Mouse (Mus musculus) cerebellum, adult 11 months (tissue): ENCODE results near the gene Npdc1.
A peak's percentile ranks its signal among the peaks of the same experiment; 100 is the strongest.

Source experiments
- DNase-seq: peaks from one replicate; pipeline ENCODE4 v3.0.0; 2022

The Npdc1 gene

DNA sequence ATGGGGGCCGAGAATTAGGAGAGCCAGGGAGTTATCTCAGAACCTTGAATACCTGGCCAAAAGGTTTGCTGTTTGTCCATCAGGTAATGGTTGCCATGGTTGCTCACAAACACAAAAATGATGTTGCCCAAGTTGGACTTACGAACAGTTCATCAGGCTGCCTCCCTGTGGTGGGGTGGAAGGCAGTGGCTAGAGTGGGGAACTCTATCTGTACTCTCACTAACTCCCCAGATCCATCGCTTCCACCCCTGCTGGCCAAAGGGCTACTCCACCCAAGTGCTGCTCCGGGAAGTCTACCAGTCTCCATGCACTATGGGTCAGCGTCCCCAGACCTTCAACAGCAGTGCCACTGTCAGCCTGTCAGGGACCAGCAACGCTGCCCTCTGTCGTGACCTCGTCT, at the start of gene Npdc1:
Gene Npdc1 (plus strand): TSS at position 301 of the 400 bp plus-strand sequence.
- DNase-seq, result no peak

DNA sequence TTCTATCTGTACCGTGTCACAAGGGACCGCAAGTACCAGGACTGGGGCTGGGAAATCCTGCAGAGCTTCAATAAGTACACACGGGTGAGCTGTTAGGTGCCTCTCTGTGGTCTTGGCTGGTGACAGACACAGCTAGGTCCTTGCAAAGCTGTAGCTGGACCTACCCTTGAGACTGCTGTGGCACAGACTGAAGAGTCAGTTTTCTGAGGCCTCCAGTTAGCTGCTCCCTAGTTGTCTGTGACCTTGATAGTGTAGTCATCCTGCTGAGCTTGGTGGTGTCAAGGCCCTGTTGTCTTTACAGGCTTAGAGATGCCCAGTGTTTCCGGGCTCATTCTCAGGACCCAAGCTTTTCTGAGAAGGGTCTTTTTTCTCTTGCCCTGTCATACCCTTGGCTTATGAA, 49.7 kb upstream of the Npdc1 start:
- no peak for DNase-seq

DNA sequence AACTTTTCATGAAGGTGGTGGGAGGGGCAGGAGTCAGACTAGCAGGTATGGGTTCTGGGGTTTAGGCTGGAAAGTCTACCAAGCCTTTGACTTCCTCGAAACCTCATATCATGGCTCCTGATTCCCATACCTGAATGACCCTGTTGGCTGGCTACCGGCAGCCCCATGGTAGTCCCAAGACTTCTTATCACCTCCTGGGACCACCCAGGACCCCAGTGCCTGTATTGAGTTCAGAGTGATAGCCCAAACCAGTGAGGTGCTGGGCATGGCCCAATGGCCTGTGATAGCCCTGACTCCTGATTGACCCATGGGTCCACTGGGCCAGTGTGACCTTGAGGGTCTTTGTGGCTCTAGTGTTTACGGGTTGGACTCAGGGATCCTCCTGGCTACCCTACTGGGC, 48.5 kb upstream of the Npdc1 start:
- no peak for DNase-seq

DNA sequence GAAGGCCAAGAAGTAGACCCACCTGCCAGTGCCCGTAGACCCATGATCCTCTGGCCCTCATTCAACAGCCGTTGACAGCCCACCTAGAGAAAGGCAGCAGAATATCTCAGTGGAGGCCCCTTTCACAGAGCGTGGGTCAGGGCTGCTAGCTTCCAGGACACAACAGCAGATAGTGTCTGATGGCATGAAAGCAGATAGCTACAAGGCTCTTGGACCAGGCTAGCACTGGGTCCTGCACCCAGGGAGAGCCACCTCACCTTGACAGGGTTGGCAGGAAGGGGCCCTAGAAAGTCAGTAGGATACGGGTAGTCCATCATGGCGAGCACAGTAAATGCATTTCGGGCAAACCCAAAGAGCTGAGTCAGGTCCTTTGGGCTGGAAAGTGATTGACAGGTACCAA, 44.9 kb upstream of the Npdc1 start:
- DNase-seq, result no peak

- DNase-seq, result no peak
Observed at GRCm38 (mm10) chr2:25355419-25356066, 43.6 kb upstream of the Npdc1 start.

- peak; percentile 78 for DNase-seq
Observed at GRCm38 (mm10) chr2:25356208-25357079, 42.7 kb upstream of the Npdc1 start, which contains the start of gene Dpp7. TSS of gene Dpp7 (minus strand) at chr2:25356359.

DNA sequence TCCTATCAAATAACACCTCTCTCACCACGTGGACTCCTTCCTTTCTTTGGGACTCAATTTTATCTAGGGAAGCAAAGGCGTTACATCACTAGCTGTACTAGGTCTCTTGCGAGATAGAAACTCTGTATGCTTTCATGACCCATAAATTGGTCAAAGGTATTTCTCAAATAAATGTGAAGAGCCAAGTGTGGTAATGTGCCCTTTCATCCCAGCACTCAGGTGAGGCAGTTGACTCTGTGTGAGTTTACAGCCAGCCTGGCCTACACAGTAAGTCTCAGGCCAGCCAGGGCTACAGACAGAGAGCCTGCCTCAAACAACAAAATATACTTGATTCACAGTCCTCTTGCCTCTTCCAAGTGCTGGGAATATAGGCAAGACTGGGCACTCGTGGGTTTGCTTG, 39.3 kb upstream of the Npdc1 start:
- DNase-seq, result no peak

DNA sequence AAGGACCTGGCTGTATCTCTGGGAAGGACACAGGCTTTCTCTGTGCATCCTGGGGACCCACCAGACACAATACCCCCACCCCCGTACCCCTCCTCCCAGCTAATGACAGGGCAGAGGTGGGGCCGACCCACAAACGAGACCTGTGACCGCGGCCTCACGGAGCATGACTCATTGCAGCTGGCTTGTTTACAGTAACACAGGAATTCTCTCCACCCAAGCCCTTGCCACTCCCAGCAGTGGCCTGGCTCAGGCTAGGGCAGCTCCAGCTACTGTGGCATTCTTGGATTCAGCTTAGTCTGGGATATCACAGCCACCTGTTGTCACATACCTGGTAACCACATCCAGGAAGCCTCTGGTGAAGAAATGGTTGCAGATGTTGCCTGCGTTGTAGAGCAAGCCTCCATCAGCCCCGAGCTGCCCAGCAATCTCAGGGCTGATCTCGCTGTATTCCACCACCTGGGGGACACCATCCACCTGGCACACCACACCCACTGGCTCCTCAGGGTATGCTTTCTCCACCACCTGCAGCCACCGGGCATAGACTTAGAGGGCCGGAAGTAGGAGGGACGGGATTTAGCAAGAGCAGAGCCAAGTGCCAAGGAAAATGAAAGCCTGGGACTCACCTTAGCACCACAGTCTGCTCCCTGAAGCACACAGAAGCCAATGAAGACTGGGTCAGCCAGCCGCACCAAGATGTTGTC, 35.5 kb upstream of the Npdc1 start:
- DNase-seq, result no peak

- DNase-seq, result no peak
Observed at GRCm38 (mm10) chr2:25364313-25364712, 34.8 kb upstream of the Npdc1 start.

DNA sequence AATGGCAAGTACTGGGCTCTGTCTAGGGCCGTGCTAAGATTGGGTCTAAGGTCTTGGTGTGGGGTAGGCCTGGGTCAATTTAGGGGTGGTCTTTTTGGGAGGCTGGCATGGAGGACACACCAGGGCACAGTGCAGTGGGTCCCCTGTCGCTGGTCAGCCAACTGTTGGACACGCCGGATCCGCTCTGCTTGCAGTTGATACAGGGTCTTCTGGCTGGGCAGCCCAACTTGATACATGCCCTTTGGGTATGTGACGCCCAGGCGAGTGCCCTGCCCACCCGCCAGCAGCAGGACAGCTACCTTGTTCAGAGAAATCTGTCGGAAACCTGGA, 34.4 kb upstream of the Npdc1 start:
- DNase-seq, result no peak

DNA sequence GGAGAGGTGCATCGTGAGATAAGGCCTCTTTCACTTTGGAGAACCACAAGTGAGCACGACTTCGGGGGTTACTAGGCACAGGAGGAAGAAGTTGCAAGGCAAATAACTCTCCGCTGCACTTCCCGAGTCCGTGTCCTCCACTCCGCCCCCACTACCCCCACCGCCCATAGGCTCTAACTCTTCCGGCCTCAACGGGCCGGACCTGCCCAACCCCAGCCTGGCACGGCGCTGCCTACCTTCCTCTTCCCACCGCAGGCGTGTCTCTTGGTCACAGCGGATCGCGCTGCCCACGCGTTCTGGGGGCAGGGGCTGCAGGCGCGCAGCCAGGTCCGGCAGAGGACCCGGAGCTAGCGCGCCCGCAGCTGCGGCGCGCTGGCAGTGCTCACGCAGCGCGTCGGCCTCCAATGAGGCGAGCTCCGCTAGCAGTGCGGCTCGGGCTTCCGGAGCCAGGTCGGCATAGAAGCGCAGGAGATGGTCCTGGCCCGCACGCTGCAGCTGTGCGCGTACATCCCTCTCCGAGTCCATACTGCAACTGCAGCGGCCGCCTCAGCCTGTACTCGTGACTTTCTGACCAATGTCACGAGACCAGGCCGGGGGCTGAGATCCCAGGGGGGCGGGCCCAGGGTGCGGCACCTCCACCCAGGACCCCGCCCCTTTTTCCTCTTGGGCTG, 33.9 kb upstream of the Npdc1 start, which contains the start of gene Uap1l1:
Gene Uap1l1 (minus strand): TSS at position 592 of the 671 bp plus-strand sequence.
- DNase-seq, result peak; percentile 55

DNA sequence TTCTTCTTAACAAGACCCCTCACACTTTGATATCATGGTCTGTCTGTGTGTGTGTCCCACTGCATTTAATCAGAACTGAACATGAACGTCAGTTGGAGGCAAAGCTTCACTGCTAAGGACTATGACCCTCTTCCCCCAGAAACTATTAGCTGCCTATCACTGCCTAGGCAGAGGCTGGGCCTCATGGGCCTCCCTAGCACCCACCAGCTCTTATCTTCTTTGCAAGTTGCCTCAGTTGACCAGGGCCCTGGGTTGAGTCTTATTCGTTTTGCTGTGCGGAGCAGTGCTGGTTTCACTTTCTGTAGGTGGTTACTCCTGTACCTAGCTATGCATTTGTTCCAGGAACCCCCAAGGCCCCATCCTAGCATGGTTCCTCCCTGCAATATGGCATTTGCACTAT, 29.2 kb upstream of the Npdc1 start:
- DNase-seq, result no peak

GRCm38 (mm10) chr2:25371764-25372643, 27.1 kb upstream of the Npdc1 start, which contains the start of gene Sapcd2:
TSS of gene Sapcd2 (plus strand) at chr2:25372321.
- peak; percentile 81 for DNase-seq

GRCm38 (mm10) chr2:25372644-25373391, 26.3 kb upstream of the Npdc1 start:
- DNase-seq, result no peak

DNA sequence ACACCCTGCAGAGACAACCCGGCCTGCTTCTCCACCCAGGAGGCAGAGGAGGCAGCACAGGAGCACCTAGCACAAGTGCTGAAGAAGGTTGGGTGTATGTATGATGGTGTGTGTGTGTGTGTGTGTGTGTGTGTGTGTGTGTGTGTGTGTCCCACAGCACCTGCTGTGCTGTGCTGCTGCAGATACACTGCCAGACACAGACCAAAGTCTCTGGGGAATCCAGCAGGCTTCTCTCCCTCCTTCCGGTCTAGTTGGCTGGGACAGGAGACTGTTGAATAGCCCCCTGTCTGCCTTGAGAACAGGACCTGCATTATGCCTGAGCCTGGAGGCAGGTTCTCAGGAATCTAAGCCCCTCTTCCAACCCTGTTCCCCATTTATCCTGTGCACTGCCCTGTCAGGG, 25.7 kb upstream of the Npdc1 start:
- DNase-seq, result no peak

- DNase-seq, result peak; percentile 56
Observed at GRCm38 (mm10) chr2:25376589-25376988, 22.6 kb upstream of the Npdc1 start.

- DNase-seq, result no peak
Observed at GRCm38 (mm10) chr2:25384492-25384891, 14.7 kb upstream of the Npdc1 start.

DNA sequence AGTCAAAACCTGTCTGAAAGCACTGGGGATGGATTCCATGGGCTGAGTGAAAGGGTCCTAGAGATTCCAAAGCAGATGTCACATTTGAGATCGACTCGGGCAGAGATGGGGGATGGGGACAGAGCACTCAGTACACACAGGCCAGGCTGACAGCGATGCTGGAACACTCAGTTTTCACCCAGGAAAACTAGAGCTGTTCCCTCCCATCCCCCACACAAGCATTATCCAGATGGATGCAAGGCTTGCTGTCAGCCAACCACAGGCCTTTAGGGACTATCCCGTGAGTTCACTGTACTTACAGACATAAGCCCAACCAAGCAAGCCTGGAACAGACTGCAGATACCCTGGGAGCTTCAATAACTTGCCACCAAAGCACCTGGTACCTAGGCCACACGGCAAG, 7.9 kb upstream of the Npdc1 start:
- DNase-seq, result no peak

DNA sequence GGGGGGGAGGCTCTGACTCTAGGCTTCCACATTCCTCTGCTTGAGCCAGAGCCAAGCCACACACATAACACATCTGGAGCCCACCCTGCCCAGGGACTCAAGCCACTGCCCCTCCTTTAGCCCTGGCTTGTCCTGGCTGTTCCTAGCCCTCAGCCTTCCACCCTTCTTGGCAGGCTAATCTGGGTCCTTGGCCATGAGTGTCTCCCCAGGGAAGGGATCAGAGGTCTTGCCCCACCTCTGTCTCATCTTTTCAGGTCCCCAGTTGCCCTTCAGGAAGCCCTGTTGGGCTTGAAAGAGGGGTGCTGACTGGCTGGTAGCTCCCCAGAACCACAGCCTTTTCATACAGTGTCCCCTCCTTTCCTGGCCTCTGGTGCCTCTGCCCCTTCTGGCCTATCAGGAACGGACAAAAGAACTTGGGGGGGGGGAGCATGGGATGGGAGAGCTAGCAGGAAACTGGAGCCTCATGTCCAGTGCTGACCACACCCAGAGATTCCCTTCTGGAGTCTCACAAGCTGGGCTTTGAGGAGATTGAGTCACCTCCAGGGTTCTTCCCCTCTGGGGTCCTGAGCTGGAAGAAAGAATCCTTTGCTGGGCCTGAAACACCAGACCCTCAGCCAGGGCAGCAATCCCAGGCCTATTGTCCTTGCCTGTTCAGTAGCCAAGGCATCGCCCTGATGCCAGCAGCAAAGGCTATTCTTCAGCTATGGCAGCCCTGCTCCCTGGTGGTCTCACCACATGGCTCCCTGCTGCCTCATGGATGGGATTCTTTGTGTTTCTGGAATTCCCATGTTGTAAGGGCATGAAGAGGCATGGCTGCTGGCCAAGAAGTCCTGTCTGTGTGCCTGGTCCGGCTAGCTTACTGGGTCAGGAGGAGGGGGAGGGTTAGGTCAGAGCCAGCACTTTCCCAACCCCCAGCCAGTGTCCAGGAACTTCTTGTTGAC, 4.6 kb upstream of the Npdc1 start:
- DNase-seq, result no peak
